Mouse (Mus musculus) hindbrain, embryonic 10.5 days (tissue): Measurements from ENCODE around the gene Slc17a3. TPM values are rescaled to one million over a fixed set of nuclear protein-coding genes. Genes with fewer than 3 reads are reported as not detected.

Source experiments
- DNase-seq: peaks from one replicate; pipeline ENCODE4 v3.0.0-alpha.2; 2017; ENCODE audit warnings: low spot score
- H3K27ac ChIP-seq: fragments of 300-500 bp; sonication (generic); 2 replicates; pipeline ENCODE4 v1.5.1; 2016; ENCODE audit warnings: mild to moderate bottlenecking, moderate library complexity
- H3K27me3 ChIP-seq: fragments of 300-500 bp; sonication (generic); 2 replicates; pipeline ENCODE4 v1.6.1; 2016; ENCODE audit warnings: mild to moderate bottlenecking; ENCODE audit not compliant: poor library complexity, insufficient read depth, severe bottlenecking
- H3K36me3 ChIP-seq: fragments of 300-500 bp; sonication (generic); 2 replicates; pipeline ENCODE4 v1.6.1; 2016; ENCODE audit warnings: mild to moderate bottlenecking, moderate library complexity
- H3K4me1 ChIP-seq: fragments of 300-500 bp; sonication (generic); replicated peaks from 2 replicates; pipeline ENCODE4 v1.6.1; 2016; ENCODE audit warnings: mild to moderate bottlenecking
- H3K4me3 ChIP-seq: fragments of 300-500 bp; sonication (generic); 2 replicates; pipeline ENCODE4 v1.5.1; 2016; ENCODE audit warnings: mild to moderate bottlenecking, moderate library complexity
- H3K9me3 ChIP-seq: fragments of 300-500 bp; sonication (generic); 2 replicates; pipeline ENCODE4 v1.6.1; 2016; ENCODE audit warnings: mild to moderate bottlenecking, moderate library complexity
- WGBS: fragments of 180-500 bp; shearing (Covaris S2); methylation state at CpG from one replicate; pipeline ENCODE4 v1.1.7; 2016; 5-methylcytosine and 5-hydroxymethylcytosine counted together
- polyA plus RNA-seq: library from polyadenylated mRNA; unstranded; fragments of >200 nt; fragmentation: Nextera tagmentation; extraction: Ambion mirVana; gene quantifications from 2 replicates; pipeline ENCODE4 v1.2.1, GENCODE M21; 2016

Gene Slc17a3
- polyA plus RNA-seq, 1 experiment from 2014 or later: not detected

GRCm38 (mm10) chr13:23849299-23849698, 10.1 kb downstream of the Slc17a3 start:
- H3K36me3 ChIP-seq: no peaks in the 10 kb centered on the region
- H3K27me3 ChIP-seq: no peaks in the 10 kb centered on the region
- H3K9me3 ChIP-seq: no peaks in the 10 kb centered on the region
- H3K4me3 ChIP-seq: no peak overlapping the region
- no peak overlapping the region for H3K27ac ChIP-seq
- 86% methylated on average over 2 of the region's 2 CpGs for WGBS
- no peaks in the 10 kb centered on the region for H3K4me1 ChIP-seq
- DNase-seq: no peak

DNA sequence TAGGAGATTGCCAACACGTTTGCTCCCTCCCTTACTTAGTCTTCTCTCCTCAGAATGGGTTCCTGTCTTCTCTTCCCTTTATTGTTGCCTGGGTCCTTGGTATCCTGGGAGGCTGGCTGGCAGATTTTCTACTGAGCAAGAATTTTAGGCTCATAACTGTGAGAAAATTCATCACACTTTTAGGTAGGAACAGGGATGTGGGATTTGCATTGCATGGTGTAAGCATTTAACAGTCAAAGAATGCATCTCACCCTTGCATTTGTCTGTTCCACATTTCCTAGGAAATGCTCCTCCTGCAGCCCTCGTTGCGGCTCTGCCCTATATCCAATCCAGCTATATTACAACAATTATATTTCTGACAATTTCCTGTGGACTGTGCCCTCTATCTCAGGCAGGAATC, 17.2 kb downstream of the Slc17a3 start:
- no peaks in the 10 kb centered on the region for H3K36me3 ChIP-seq
- H3K9me3 ChIP-seq: no peaks in the 10 kb centered on the region
- WGBS: 73% methylated on average over 3 of the region's 3 CpGs
- DNase-seq: no peak
- no peaks in the 10 kb centered on the region for H3K27me3 ChIP-seq
- H3K27ac ChIP-seq: no peak overlapping the region
- no peak overlapping the region for H3K4me3 ChIP-seq
- no peaks in the 10 kb centered on the region for H3K4me1 ChIP-seq

DNA sequence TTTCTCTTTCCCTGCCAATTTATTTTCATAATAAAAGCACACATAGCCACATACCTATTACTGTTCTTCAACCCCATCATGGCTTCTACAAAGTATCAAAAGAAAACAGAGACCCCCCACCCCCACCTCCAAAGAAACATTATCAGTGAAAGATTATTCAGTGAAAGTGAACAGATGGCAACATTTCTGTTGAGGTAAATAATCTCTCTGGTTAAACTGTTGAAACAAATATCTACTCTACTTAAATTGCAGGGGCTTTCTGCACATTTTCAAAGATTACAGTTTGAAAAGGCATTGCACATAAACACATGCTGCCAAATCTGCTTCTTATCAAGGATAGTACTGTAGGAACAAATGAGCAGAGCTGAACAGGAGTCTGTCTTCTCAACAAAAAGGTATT, 22.6 kb downstream of the Slc17a3 start:
- no peak for DNase-seq
- Histone ChIP-seq H3K4me3 (no peak overlapping the region), H3K36me3 (no peaks in the 10 kb centered on the region), H3K27me3 (no peaks in the 10 kb centered on the region), H3K4me1 (no peaks in the 10 kb centered on the region), H3K27ac (no peak overlapping the region), H3K9me3 (no peaks in the 10 kb centered on the region)

DNA sequence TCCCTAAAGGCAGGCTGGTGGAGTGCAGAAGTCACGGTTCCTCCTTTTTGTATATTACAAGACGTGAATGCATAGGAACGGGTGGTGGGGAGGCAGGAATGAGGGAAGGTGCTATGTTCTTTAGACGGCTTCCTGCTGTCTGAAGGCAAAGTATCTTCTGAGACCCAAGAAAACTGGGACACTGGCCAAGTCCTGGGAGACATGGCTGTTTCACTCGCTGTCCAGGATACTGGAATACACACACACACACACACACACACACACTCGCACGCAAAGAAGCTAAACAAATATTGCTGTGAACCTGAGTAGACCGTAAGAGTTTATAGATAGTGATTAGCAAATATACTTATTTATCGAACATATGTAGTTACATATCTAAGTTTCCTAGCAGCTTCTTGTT, 25.5 kb downstream of the Slc17a3 start:
- no peaks in the 10 kb centered on the region for H3K9me3 ChIP-seq
- H3K27me3 ChIP-seq: no peaks in the 10 kb centered on the region
- WGBS: 89% methylated on average over 9 of the region's 9 CpGs

DNA sequence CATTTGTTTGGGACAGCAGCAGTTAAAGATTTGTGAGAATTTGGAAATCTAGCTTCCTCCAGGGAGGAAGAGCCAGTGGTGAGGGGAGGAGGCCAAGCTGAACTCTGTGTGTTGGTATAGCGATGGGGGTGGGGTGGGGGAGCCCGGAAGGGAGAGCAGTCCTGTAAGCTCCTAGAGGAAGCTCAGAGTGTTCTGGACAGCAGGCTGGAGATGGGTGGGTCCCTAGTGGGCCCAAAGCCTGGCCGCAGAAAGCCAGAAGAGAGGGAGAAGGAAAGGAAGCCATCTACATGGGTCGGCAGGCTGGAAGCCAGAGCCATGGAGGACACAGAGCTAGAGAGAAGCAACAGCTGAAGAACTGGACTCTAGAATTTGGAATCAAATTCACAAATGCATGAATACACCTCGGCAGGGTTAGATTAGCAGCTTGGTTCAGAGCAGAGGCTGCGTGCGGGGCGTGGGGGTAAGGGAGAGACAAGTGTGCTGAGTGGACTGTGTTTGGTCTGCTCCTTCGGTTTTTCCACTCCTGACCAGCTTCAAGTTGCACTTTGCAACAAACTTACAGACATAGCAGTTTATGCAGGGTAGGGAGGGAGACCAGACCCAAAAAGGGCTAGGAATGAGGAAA, 27.0 kb downstream of the Slc17a3 start:
- no peaks in the 10 kb centered on the region for H3K27me3 ChIP-seq
- no peak for DNase-seq
- WGBS: 81% methylated on average over 9 of the region's 9 CpGs
- H3K4me3 ChIP-seq: no peak overlapping the region
- 0 out of 2 replicates have a peak overlapping the region, but pooled peaks have one; percentile 4 for H3K27ac ChIP-seq
- H3K9me3 ChIP-seq: no peaks in the 10 kb centered on the region
- H3K36me3 ChIP-seq: no peaks in the 10 kb centered on the region
- H3K4me1 ChIP-seq: no peaks in the 10 kb centered on the region

More for the DNA sequence above, 25.5 kb downstream of the Slc17a3 start:
- Histone ChIP-seq H3K27ac (no peak overlapping the region), H3K4me3 (no peak overlapping the region), H3K36me3 (no peaks in the 10 kb centered on the region), H3K4me1 (no peaks in the 10 kb centered on the region)
- DNase-seq: no peak

DNA sequence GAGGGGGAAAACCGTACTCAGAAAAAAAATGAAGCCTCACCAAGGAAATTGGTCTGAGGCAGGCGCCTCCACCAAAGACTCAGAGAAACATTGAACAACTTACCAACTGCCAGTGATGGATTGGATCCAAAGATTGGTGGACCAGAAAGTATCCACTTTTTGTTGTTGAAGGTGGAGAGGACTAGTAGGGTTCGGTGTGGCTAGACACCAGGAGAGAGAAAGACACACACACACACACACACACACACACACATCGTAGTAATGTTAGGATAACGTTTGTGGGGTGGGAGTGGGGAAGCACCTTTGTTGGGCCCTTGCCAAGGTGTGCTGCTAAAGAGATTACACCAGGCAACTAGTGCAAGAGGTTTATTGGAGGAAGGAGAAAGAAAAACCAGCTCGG, 27.8 kb downstream of the Slc17a3 start:
- Histone ChIP-seq H3K36me3 (no peaks in the 10 kb centered on the region), H3K27ac (no peak overlapping the region), H3K4me3 (no peak overlapping the region), H3K27me3 (no peaks in the 10 kb centered on the region), H3K4me1 (no peaks in the 10 kb centered on the region), H3K9me3 (no peaks in the 10 kb centered on the region)
- DNase-seq: no peak
- WGBS: 89% methylated on average over 6 of the region's 6 CpGs

DNA sequence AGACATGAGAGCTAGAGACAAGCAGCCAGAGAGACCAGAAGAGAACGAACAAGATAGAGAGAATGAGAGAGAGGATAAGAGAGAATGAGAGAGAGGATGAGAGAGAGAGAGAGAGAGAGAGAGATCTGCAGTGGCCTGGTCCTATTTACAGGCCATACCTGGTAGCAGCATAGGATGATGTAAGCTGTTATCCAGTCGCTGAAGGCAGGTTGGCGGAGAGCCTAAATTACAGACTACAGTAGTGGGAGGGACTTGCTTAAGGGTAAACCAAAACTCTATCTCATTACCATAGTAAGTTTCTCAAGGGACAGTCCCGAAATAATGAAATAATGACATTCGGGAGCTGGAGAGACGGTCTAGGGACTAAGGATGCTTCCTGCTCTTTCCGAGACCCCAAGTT, 28.2 kb downstream of the Slc17a3 start, which contains the start of gene Slc17a1:
TSS of gene Slc17a1 (plus strand) at position 346 of the 400 bp plus-strand sequence.
- Histone ChIP-seq H3K36me3 (no peaks in the 10 kb centered on the region), H3K27ac (no peak within 1 kb of the TSS), H3K4me1 (no peaks in the 10 kb centered on the region), H3K9me3 (no peaks in the 10 kb centered on the region), H3K27me3 (no peaks in the 10 kb centered on the region), H3K4me3 (no peak within 1 kb of the TSS)
- no peak for DNase-seq
- WGBS: 91% methylated on average over 7 of the region's 7 CpGs

GRCm38 (mm10) chr13:23868790-23869533, 29.7 kb downstream of the Slc17a3 start:
- 86% methylated on average over 8 of the region's 8 CpGs for WGBS
- H3K9me3 ChIP-seq: no peaks in the 10 kb centered on the region
- no peaks in the 10 kb centered on the region for H3K36me3 ChIP-seq
- H3K4me3 ChIP-seq: no peak overlapping the region
- H3K27me3 ChIP-seq: no peaks in the 10 kb centered on the region
- DNase-seq: no peak
- no peak overlapping the region for H3K27ac ChIP-seq
- no peaks in the 10 kb centered on the region for H3K4me1 ChIP-seq

DNA sequence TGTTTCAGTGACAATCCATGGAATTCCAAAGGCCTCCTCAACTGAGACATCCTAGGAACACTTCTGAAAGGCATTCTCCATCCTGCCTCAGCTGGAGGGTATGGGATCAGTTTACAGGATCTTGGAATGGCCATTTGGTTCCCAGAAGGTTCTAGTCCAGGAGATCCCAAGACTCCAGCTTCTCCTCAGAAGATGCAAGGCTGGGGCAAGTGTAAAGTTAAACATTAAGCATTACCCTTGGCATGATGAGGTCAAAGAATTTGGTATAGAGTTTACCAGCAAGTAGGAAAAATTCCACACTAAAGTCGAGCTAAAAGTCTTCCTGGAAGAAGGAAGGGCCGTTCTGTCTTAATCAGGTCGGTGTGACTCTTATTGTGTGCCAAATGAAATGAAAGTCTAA, 30.8 kb downstream of the Slc17a3 start:
- Histone ChIP-seq H3K4me1 (no peaks in the 10 kb centered on the region), H3K9me3 (no peaks in the 10 kb centered on the region), H3K27me3 (no peaks in the 10 kb centered on the region), H3K27ac (no peak overlapping the region), H3K4me3 (no peak overlapping the region), H3K36me3 (no peaks in the 10 kb centered on the region)
- 79% methylated on average over 3 of the region's 3 CpGs for WGBS
- DNase-seq: no peak

GRCm38 (mm10) chr13:23873141-23873540, 33.9 kb downstream of the Slc17a3 start:
- H3K27ac ChIP-seq: no peak overlapping the region
- no peaks in the 10 kb centered on the region for H3K9me3 ChIP-seq
- H3K27me3 ChIP-seq: no peaks in the 10 kb centered on the region
- H3K4me1 ChIP-seq: no peaks in the 10 kb centered on the region
- DNase-seq: no peak
- H3K4me3 ChIP-seq: no peak overlapping the region
- no peaks in the 10 kb centered on the region for H3K36me3 ChIP-seq
- 87% methylated on average over 5 of the region's 5 CpGs for WGBS

GRCm38 (mm10) chr13:23879106-23879505, 39.9 kb downstream of the Slc17a3 start:
- Histone ChIP-seq H3K27me3 (no peaks in the 10 kb centered on the region), H3K9me3 (no peaks in the 10 kb centered on the region), H3K4me3 (no peak overlapping the region), H3K27ac (no peak overlapping the region), H3K4me1 (no peaks in the 10 kb centered on the region), H3K36me3 (no peaks in the 10 kb centered on the region)
- DNase-seq: no peak
- WGBS: 81% methylated on average over 3 of the region's 3 CpGs

DNA sequence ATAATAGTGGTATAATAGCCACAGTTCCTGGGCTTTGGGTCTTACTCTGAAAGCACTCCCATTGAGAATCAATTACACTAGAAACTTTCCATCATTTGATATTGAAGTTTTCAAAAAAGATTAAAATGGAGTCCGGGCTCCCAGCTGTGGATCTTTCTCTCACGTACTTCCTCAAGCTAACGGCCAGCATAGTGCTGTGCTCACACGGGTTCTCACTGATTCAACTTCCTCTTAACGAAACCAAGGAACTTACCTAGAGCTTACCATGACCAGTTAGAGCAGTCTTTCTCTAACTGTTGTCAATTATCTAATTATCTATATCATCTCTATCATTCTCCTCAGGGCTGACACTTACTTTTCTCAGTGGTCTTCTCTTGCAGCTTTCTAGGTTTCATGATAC, 40.4 kb downstream of the Slc17a3 start:
- Histone ChIP-seq H3K36me3 (no peaks in the 10 kb centered on the region), H3K4me3 (no peak overlapping the region), H3K27ac (no peak overlapping the region), H3K27me3 (no peaks in the 10 kb centered on the region), H3K9me3 (no peaks in the 10 kb centered on the region), H3K4me1 (no peaks in the 10 kb centered on the region)
- DNase-seq: no peak
- WGBS: 89% methylated on average over 5 of the region's 5 CpGs

GRCm38 (mm10) chr13:23885540-23885939, 46.3 kb downstream of the Slc17a3 start:
- H3K36me3 ChIP-seq: no peaks in the 10 kb centered on the region
- WGBS: 48% methylated on average over 2 of the region's 2 CpGs
- H3K27ac ChIP-seq: no peak overlapping the region
- H3K27me3 ChIP-seq: no peaks in the 10 kb centered on the region
- peaks cover 9% of the 10 kb centered on the region for H3K4me1 ChIP-seq
- no peak overlapping the region for H3K4me3 ChIP-seq
- H3K9me3 ChIP-seq: no peaks in the 10 kb centered on the region
- peak; percentile 19 for DNase-seq
